11 mouse cellular contexts compared by ENCODE assay signal in genomic region chr3:95435561-95435960, GRCm38 (mm10). TPM values are rescaled to one million over a fixed set of nuclear protein-coding genes. Genes with fewer than 3 reads are reported as not detected.
DNase-seq lines count a peak whose midpoint lies in the region; ATAC-seq lines count a peak whose summit lies in the region.
"Had no signal": no experiment of that assay in that cellular context is flagged by ENCODE, and none has a peak within 500 bp of the region (broad histone marks: within the 10 kb centered on the region; RNA-seq: fewer than 3 reads in every experiment).

No protein-coding gene starts in this region.

- H3K27me3 ChIP-seq in heart, embryonic 15.5 days: no peaks in the 10 kb centered on the region
- no peaks in the 10 kb centered on the region for H3K27me3 ChIP-seq in embryonic facial prominence, embryonic 10.5 days (replicated peaks; ENCODE audit: low read depth, poor library complexity, severe bottlenecking)
- no peaks in the 10 kb centered on the region for H3K27me3 ChIP-seq in hindbrain, embryonic 15.5 days
- no peaks in the 10 kb centered on the region for H3K27me3 ChIP-seq in midbrain, embryonic 12.5 days

- no peak for DNase-seq in heart, adult 8-10 months (ENCODE audit: low spot score)
- DNase-seq in embryonic facial prominence, embryonic 10.5 days (ENCODE audit: low spot score): no peak
- no peak for DNase-seq in adrenal gland, adult 8-10 months
- DNase-seq in urinary bladder, adult 2 months (ENCODE audit: low spot score): no peak
- DNase-seq: gastrocnemius, postnatal 25 days; right cerebral cortex, adult 18-20 months had no signal

- H3K4me3 ChIP-seq in heart, embryonic 15.5 days: 0 out of 2 replicates have a peak overlapping the region, but pooled peaks have one; percentile 21
- H3K4me3 ChIP-seq in embryonic facial prominence, embryonic 10.5 days: peak overlapping the region; percentile 67
- H3K4me3 ChIP-seq in hindbrain, embryonic 15.5 days: peak overlapping the region; percentile 85
- H3K4me3 ChIP-seq in midbrain, embryonic 12.5 days: 0 out of 2 replicates have a peak overlapping the region, but pooled peaks have one; percentile 87

- H3K4me1 ChIP-seq in heart, embryonic 15.5 days (replicated peaks): peaks cover 7% of the 10 kb centered on the region
- peaks cover 15% of the 10 kb centered on the region for H3K4me1 ChIP-seq in embryonic facial prominence, embryonic 10.5 days
- peaks cover 23% of the 10 kb centered on the region for H3K4me1 ChIP-seq in hindbrain, embryonic 15.5 days (replicated peaks)
- H3K4me1 ChIP-seq in midbrain, embryonic 12.5 days: peaks cover 7% of the 10 kb centered on the region; the same call in 1 of the 2 replicates

- H3K27ac ChIP-seq in heart, embryonic 15.5 days: no peak overlapping the region
- H3K27ac ChIP-seq in embryonic facial prominence, embryonic 10.5 days (replicated peaks): no peak overlapping the region
- H3K27ac ChIP-seq in hindbrain, embryonic 15.5 days (replicated peaks): no peak overlapping the region
- H3K27ac ChIP-seq in midbrain, embryonic 12.5 days (replicated peaks): no peak overlapping the region

- H3K4me2 ChIP-seq in heart, embryonic 15.5 days: peak overlapping the region; percentile 78
- peak overlapping the region; percentile 79 for H3K4me2 ChIP-seq in hindbrain, embryonic 15.5 days
- H3K4me2 ChIP-seq in midbrain, embryonic 12.5 days (replicated peaks): peak overlapping the region; percentile 74

- H3K9me3 ChIP-seq in heart, embryonic 15.5 days (replicated peaks): no peaks in the 10 kb centered on the region
- no peaks in the 10 kb centered on the region for H3K9me3 ChIP-seq in embryonic facial prominence, embryonic 10.5 days
- H3K9me3 ChIP-seq in hindbrain, embryonic 15.5 days: no peaks in the 10 kb centered on the region
- H3K9me3 ChIP-seq in midbrain, embryonic 12.5 days: no peaks in the 10 kb centered on the region

- H3K36me3 ChIP-seq in heart, embryonic 15.5 days: peaks cover 23% of the 10 kb centered on the region
- H3K36me3 ChIP-seq in embryonic facial prominence, embryonic 10.5 days (replicated peaks): peaks cover 34% of the 10 kb centered on the region
- H3K36me3 ChIP-seq in hindbrain, embryonic 15.5 days: peaks cover 12% of the 10 kb centered on the region
- peaks cover 12% of the 10 kb centered on the region for H3K36me3 ChIP-seq in midbrain, embryonic 12.5 days

- 49% methylated on average over 1 of the region's 1 CpGs for WGBS in heart, embryonic 15.5 days
- 61% methylated on average over 1 of the region's 1 CpGs for WGBS in embryonic facial prominence, embryonic 10.5 days
- 51% methylated on average over 1 of the region's 1 CpGs for WGBS in hindbrain, embryonic 15.5 days
- 74% methylated on average over 1 of the region's 1 CpGs for WGBS in midbrain, embryonic 12.5 days

- ATAC-seq in heart, embryonic 15.5 days (replicated peaks; ENCODE audit: insufficient number of reproducible peaks, insufficient read depth, low FRiP score, low read depth): no peak
- no peak for ATAC-seq in hindbrain, embryonic 15.5 days (ENCODE audit: low FRiP score, low read depth)
- ATAC-seq in midbrain, embryonic 12.5 days (ENCODE audit: low FRiP score, low read depth): no peak
- no peak for ATAC-seq in inflammation-experienced regulatory T-cells, adult 6 months

- no peak overlapping the region for H3K9ac ChIP-seq in heart, embryonic 15.5 days
- H3K9ac ChIP-seq in hindbrain, embryonic 15.5 days: no peak overlapping the region
- H3K9ac ChIP-seq in midbrain, embryonic 12.5 days (replicated peaks): no peak overlapping the region; the same call in 1 of the 2 replicates

RNA-seq across cellular contexts. Expression of gene Arnt, which starts 1.4 kb away (rescaled TPM):
- 30.4 and 33.2 TPM in 2 replicates for polyA plus RNA-seq in heart, embryonic 15.5 days (2015; fragmentation: Nextera tagmentation; extraction: Ambion mirVana)
- 10 to 100 TPM; 36.9 to 39.9 (median 39.1) TPM for total RNA-seq in heart, adult 8-10 months (2022)
- polyA plus RNA-seq in embryonic facial prominence, embryonic 10.5 days (2016; fragmentation: Nextera tagmentation; extraction: Ambion mirVana): 33.9 and 37.5 TPM in 2 replicates
- 15.8 and 17.5 TPM in 2 replicates for polyA plus RNA-seq in hindbrain, embryonic 15.5 days (2015; fragmentation: Nextera tagmentation; extraction: Ambion mirVana)
- polyA plus RNA-seq in midbrain, embryonic 12.5 days (2016; fragmentation: Nextera tagmentation; extraction: Ambion mirVana): 32.9 and 33.2 TPM in 2 replicates
- total RNA-seq in adrenal gland, adult 8-10 months (2022): 10 to 100 TPM; 64.5 to 87.3 (median 75.1) TPM
- polyA plus RNA-seq in urinary bladder, adult 2 months (2012; rRNA removed): 44.8 and 51.4 TPM in 2 replicates
- polyA plus RNA-seq in inflammation-experienced regulatory T-cells, adult 6 months (2017; shearing (Covaris generic)): 10 to 100 TPM; 33.1 to 43.5 (median 36.8) TPM

RNA-seq across cellular contexts. Expression of gene 4930558C23Rik, which starts 32.9 kb away (rescaled TPM):
- not detected in 2 replicates for polyA plus RNA-seq in heart, embryonic 15.5 days (2015; fragmentation: Nextera tagmentation; extraction: Ambion mirVana)
- not detected for total RNA-seq in heart, adult 8-10 months (2022)
- not detected in 2 replicates for polyA plus RNA-seq in embryonic facial prominence, embryonic 10.5 days (2016; fragmentation: Nextera tagmentation; extraction: Ambion mirVana)
- polyA plus RNA-seq in hindbrain, embryonic 15.5 days (2015; fragmentation: Nextera tagmentation; extraction: Ambion mirVana): not detected in 2 replicates
- polyA plus RNA-seq in midbrain, embryonic 12.5 days (2016; fragmentation: Nextera tagmentation; extraction: Ambion mirVana): not detected in 2 replicates
- not detected for total RNA-seq in adrenal gland, adult 8-10 months (2022)
- not detected in 2 replicates for polyA plus RNA-seq in urinary bladder, adult 2 months (2012; rRNA removed)
- not detected for polyA plus RNA-seq in inflammation-experienced regulatory T-cells, adult 6 months (2017; shearing (Covaris generic))
- total RNA-seq: gastrocnemius, postnatal 25 days; left cerebral cortex, postnatal 25 days had no signal

Comparison
In these comparisons a context has a peak if more than half of its experiments do, and no peak if none do; other contexts are left out.
1. H3K4me3 ChIP-seq: peak in every context shown above with its lines; median percentile 87 in midbrain, embryonic 12.5 days; 85 in hindbrain, embryonic 15.5 days; 67 in embryonic facial prominence, embryonic 10.5 days; 21 in heart, embryonic 15.5 days.